Mouse (Mus musculus) midbrain, embryonic 11.5 days (tissue): ENCODE measurements around the gene Wdfy4. TPM values are rescaled to one million over a fixed set of nuclear protein-coding genes. Genes with fewer than 3 reads are reported as not detected.

Experiments used
- ATAC-seq: fragments of 200-750 bp; cut with Nextera tagmentation; 2 replicates; pipeline ENCODE4 v1.8.0; 2017; ENCODE audit warnings: moderate TSS enrichment, moderate library complexity; ENCODE audit not compliant: low FRiP score
- DNase-seq: peaks from one replicate; pipeline ENCODE4 v3.0.0; 2015; ENCODE audit warnings: low spot score; ENCODE audit errors: missing footprints
- H3K27ac ChIP-seq: fragments of 300-500 bp; sonication (generic); 2 replicates; pipeline ENCODE4 v1.5.1; 2014; ENCODE audit warnings: low read depth, low read length
- H3K27me3 ChIP-seq: fragments of 300-500 bp; sonication (generic); 2 replicates; pipeline ENCODE4 v1.6.1; 2014; ENCODE audit warnings: mild to moderate bottlenecking, low read length, moderate library complexity, mixed read lengths; ENCODE audit not compliant: control insufficient read depth, insufficient read depth
- H3K36me3 ChIP-seq: fragments of 300-500 bp; sonication (generic); 2 replicates; pipeline ENCODE4 v1.6.1; 2014; ENCODE audit warnings: mild to moderate bottlenecking, low read length, moderate library complexity, mixed read lengths; ENCODE audit not compliant: control insufficient read depth, insufficient read depth
- H3K4me1 ChIP-seq: fragments of 300-500 bp; sonication (generic); 2 replicates; pipeline ENCODE4 v1.6.1; 2014; ENCODE audit warnings: low read length; ENCODE audit not compliant: control insufficient read depth, insufficient read depth
- H3K4me2 ChIP-seq: fragments of 300-500 bp; sonication (generic); 2 replicates; pipeline ENCODE4 v1.6.1; 2014; ENCODE audit warnings: mild to moderate bottlenecking, moderate library complexity
- H3K4me3 ChIP-seq: fragments of 300-500 bp; sonication (generic); 2 replicates; pipeline ENCODE4 v1.5.1; 2014; ENCODE audit warnings: low read depth, low read length
- H3K9ac ChIP-seq: fragments of 300-500 bp; sonication (generic); 2 replicates; pipeline ENCODE4 v1.6.1; 2014; ENCODE audit warnings: low read length
- H3K9me3 ChIP-seq: fragments of 300-500 bp; sonication (generic); 2 replicates; pipeline ENCODE4 v1.6.1; 2016; ENCODE audit warnings: low read length; ENCODE audit not compliant: control insufficient read depth
- WGBS: fragments of 180-500 bp; shearing (Covaris S2); extraction: QIAGEN DNeasy Blood & Tissue Kit; methylation state at CpG from one replicate; pipeline ENCODE4 v1.1.7; 2014; 5-methylcytosine and 5-hydroxymethylcytosine counted together
- polyA plus RNA-seq: library from polyadenylated mRNA; unstranded; fragments of >200 nt; fragmentation: Nextera tagmentation; extraction: Ambion mirVana; gene quantifications from 2 replicates; pipeline ENCODE4 v1.2.1, GENCODE M21; 2014

Wdfy4 gene
- polyA plus RNA-seq, 1 experiment from 2014 or later = 0.38 TPM

- Histone ChIP-seq H3K4me2 (no peak overlapping the region), H3K9me3 (no peaks in the 10 kb centered on the region), H3K27me3 (no peaks in the 10 kb centered on the region), H3K4me3 (no peak overlapping the region), H3K4me1 (no peaks in the 10 kb centered on the region), H3K36me3 (no peaks in the 10 kb centered on the region), H3K27ac (no peak overlapping the region), H3K9ac (no peak overlapping the region)
- DNase-seq = peak; percentile 93
- 28% methylated on average over 5 of the region's 5 CpGs for WGBS
- ATAC-seq = 0 out of 2 replicates have a peak, but pooled peaks have one; percentile 24
These were observed 224.8 kb downstream of the Wdfy4 start for GRCm38 (mm10) chr14:32960481-32960880.

GRCm38 (mm10) chr14:32958671-32959070 lies 226.6 kb downstream of the Wdfy4 start:
- Histone ChIP-seq H3K4me1 (no peaks in the 10 kb centered on the region), H3K4me3 (no peak overlapping the region), H3K27me3 (no peaks in the 10 kb centered on the region), H3K9ac (no peak overlapping the region), H3K27ac (no peak overlapping the region), H3K36me3 (no peaks in the 10 kb centered on the region), H3K9me3 (no peaks in the 10 kb centered on the region), H3K4me2 (no peak overlapping the region)
- 71% methylated on average over 8 of the region's 8 CpGs for WGBS
- no peak for DNase-seq
- no peak for ATAC-seq

GRCm38 (mm10) chr14:32956486-32956885 lies 228.8 kb downstream of the Wdfy4 start:
- Histone ChIP-seq H3K4me3 (no peak overlapping the region), H3K4me1 (no peaks in the 10 kb centered on the region), H3K9me3 (no peaks in the 10 kb centered on the region), H3K4me2 (no peak overlapping the region), H3K27me3 (no peaks in the 10 kb centered on the region), H3K27ac (no peak overlapping the region), H3K36me3 (no peaks in the 10 kb centered on the region), H3K9ac (no peak overlapping the region)
- ATAC-seq = no peak
- 87% methylated on average over 8 of the region's 8 CpGs for WGBS
- DNase-seq = no peak

GRCm38 (mm10) chr14:32950312-32951301 lies 234.7 kb downstream of the Wdfy4 start:
- Histone ChIP-seq H3K4me1 (no peaks in the 10 kb centered on the region), H3K9ac (no peak overlapping the region), H3K4me2 (no peak overlapping the region), H3K27me3 (no peaks in the 10 kb centered on the region), H3K36me3 (no peaks in the 10 kb centered on the region), H3K4me3 (no peak overlapping the region), H3K27ac (no peak overlapping the region), H3K9me3 (no peaks in the 10 kb centered on the region)
- 79% methylated on average over 20 of the region's 20 CpGs for WGBS
- DNase-seq = no peak
- ATAC-seq = no peak

- Histone ChIP-seq H3K9me3 (no peaks in the 10 kb centered on the region), H3K27ac (no peak overlapping the region), H3K4me1 (no peaks in the 10 kb centered on the region), H3K4me2 (no peak overlapping the region), H3K4me3 (no peak overlapping the region), H3K36me3 (no peaks in the 10 kb centered on the region), H3K9ac (no peak overlapping the region), H3K27me3 (no peaks in the 10 kb centered on the region)
- no peak for DNase-seq
- no peak for ATAC-seq
- WGBS = 88% methylated on average over 2 of the region's 2 CpGs
These were observed 237.8 kb downstream of the Wdfy4 start for GRCm38 (mm10) chr14:32947512-32947911.

- 88% methylated on average over 5 of the region's 5 CpGs for WGBS
- Histone ChIP-seq H3K4me3 (no peak overlapping the region), H3K9ac (no peak overlapping the region), H3K27ac (no peak overlapping the region), H3K27me3 (no peaks in the 10 kb centered on the region), H3K4me2 (no peak overlapping the region), H3K36me3 (no peaks in the 10 kb centered on the region), H3K9me3 (no peaks in the 10 kb centered on the region), H3K4me1 (no peaks in the 10 kb centered on the region)
- no peak for DNase-seq
- no peak for ATAC-seq
These were observed 246.1 kb downstream of the Wdfy4 start for GRCm38 (mm10) chr14:32939217-32939616.

- Histone ChIP-seq H3K9me3 (no peaks in the 10 kb centered on the region), H3K27ac (no peak overlapping the region), H3K4me3 (no peak overlapping the region), H3K4me2 (no peak overlapping the region), H3K9ac (no peak overlapping the region), H3K4me1 (no peaks in the 10 kb centered on the region), H3K36me3 (no peaks in the 10 kb centered on the region), H3K27me3 (no peaks in the 10 kb centered on the region)
- DNase-seq (no peak), ATAC-seq (no peak)
- WGBS = 86% methylated on average over 6 of the region's 6 CpGs
These were observed 251.2 kb downstream of the Wdfy4 start for GRCm38 (mm10) chr14:32934064-32934463.

GRCm38 (mm10) chr14:32932220-32932619 lies 253.1 kb downstream of the Wdfy4 start:
- WGBS = 90% methylated on average over 8 of the region's 8 CpGs
- no peak for ATAC-seq
- H3K9ac ChIP-seq = no peak overlapping the region

GRCm38 (mm10) chr14:32931709-32932108 lies 253.6 kb downstream of the Wdfy4 start:
- ATAC-seq (no peak), DNase-seq (no peak)
- Histone ChIP-seq H3K4me3 (no peak overlapping the region), H3K4me2 (no peak overlapping the region), H3K36me3 (no peaks in the 10 kb centered on the region), H3K4me1 (no peaks in the 10 kb centered on the region), H3K27me3 (no peaks in the 10 kb centered on the region), H3K27ac (no peak overlapping the region), H3K9me3 (no peaks in the 10 kb centered on the region), H3K9ac (no peak overlapping the region)
- WGBS = 88% methylated on average over 10 of the region's 10 CpGs

More at GRCm38 (mm10) chr14:32932220-32932619, 253.1 kb downstream of the Wdfy4 start:
- Histone ChIP-seq H3K36me3 (no peaks in the 10 kb centered on the region), H3K4me2 (no peak overlapping the region), H3K4me3 (no peak overlapping the region), H3K9me3 (no peaks in the 10 kb centered on the region), H3K27me3 (no peaks in the 10 kb centered on the region), H3K27ac (no peak overlapping the region), H3K4me1 (no peaks in the 10 kb centered on the region)
- DNase-seq = no peak
